Mouse (Mus musculus) ovary, adult 2 months (tissue): ENCODE data around the gene Tmub2. TPM values are rescaled to one million over a fixed set of nuclear protein-coding genes. Genes with fewer than 3 reads are reported as not detected.

Experiments used
- polyA plus RNA-seq: library from polyadenylated mRNA; depleted of rRNA; stranded (reverse); fragments of >200 nt; gene quantifications from 2 replicates; pipeline ENCODE4 v1.2.3, GENCODE M21; 2012; rRNA removed

The Tmub2 gene
- 60.5 and 74.0 TPM in 2 replicates for polyA plus RNA-seq

GRCm38 (mm10) chr11:102284501-102285094 lies at the start of gene Tmub2:
TSS of gene Tmub2 (plus strand) at chr11:102284931.

GRCm38 (mm10) chr11:102248630-102249230 lies 36.0 kb upstream of the Tmub2 start, which contains the start of gene BC030867:
TSS of gene BC030867 (plus strand) at chr11:102248882.

GRCm38 (mm10) chr11:102268520-102269244 lies 16.0 kb upstream of the Tmub2 start, which contains the start of gene Asb16:
TSS of gene Asb16 (plus strand) at chr11:102268743.

GRCm38 (mm10) chr11:102296491-102297472 lies 12.1 kb downstream of the Tmub2 start, which contains the start of gene Atxn7l3:
TSS of gene Atxn7l3 (minus strand) at chr11:102296631.

GRCm38 (mm10) chr11:102319410-102319792 lies 34.7 kb downstream of the Tmub2 start, which contains the start of gene Ubtf:
TSS of gene Ubtf (minus strand) at chr11:102319742.

Other genes with a start within 250 kb of the Tmub2 start
- 13.3 and 16.6 TPM in 2 replicates for gene Cd300lg, start 243.4 kb upstream of the Tmub2 start, polyA plus RNA-seq
- gene Mpp2, start 196.4 kb upstream of the Tmub2 start, polyA plus RNA-seq, result 10.5 and 10.9 TPM in 2 replicates
- not detected in 2 replicates for gene Ppy, start 183.6 kb upstream of the Tmub2 start, polyA plus RNA-seq
- not detected in 2 replicates for gene Pyy, start 177.1 kb upstream of the Tmub2 start, polyA plus RNA-seq
- 3.6 and 3.7 TPM in 2 replicates for gene Nags, start 139.4 kb upstream of the Tmub2 start, polyA plus RNA-seq
- gene Tmem101, start 128.5 kb upstream of the Tmub2 start, polyA plus RNA-seq, result 37.3 and 46.7 TPM in 2 replicates
- gene Lsm12, start 99.6 kb upstream of the Tmub2 start, polyA plus RNA-seq, result 25.7 and 33.2 TPM in 2 replicates
- 169 and 171 TPM in 2 replicates for gene G6pc3, start 95.3 kb upstream of the Tmub2 start, polyA plus RNA-seq
- gene Hdac5, start 54.8 kb upstream of the Tmub2 start, polyA plus RNA-seq, result 117 and 151 TPM in 2 replicates
- gene BC030867, start 36.0 kb upstream of the Tmub2 start, polyA plus RNA-seq, result 6.4 and 10.6 TPM in 2 replicates
- gene Asb16, start 16.2 kb upstream of the Tmub2 start, polyA plus RNA-seq, result 0.37 and 0.42 TPM in 2 replicates
- 46.0 and 47.7 TPM in 2 replicates for gene Atxn7l3, start 11.7 kb downstream of the Tmub2 start, polyA plus RNA-seq
- gene Ubtf, start 34.8 kb downstream of the Tmub2 start, polyA plus RNA-seq, result 35.3 and 42.8 TPM in 2 replicates
- 0.03 TPM in 1 of 2 replicates, not detected in the other for gene Slc4a1, start 81.3 kb downstream of the Tmub2 start, polyA plus RNA-seq
- gene Rundc3a, start 108.5 kb downstream of the Tmub2 start, polyA plus RNA-seq, result 4.5 and 5.9 TPM in 2 replicates
- gene Slc25a39, start 123.0 kb downstream of the Tmub2 start, polyA plus RNA-seq, result 573 and 609 TPM in 2 replicates
- 283 and 344 TPM in 2 replicates for gene Grn, start 145.4 kb downstream of the Tmub2 start, polyA plus RNA-seq
- 102 and 124 TPM in 2 replicates for gene Fam171a2, start 162.8 kb downstream of the Tmub2 start, polyA plus RNA-seq
- 11.2 and 16.0 TPM in 2 replicates for gene Itga2b, start 185.2 kb downstream of the Tmub2 start, polyA plus RNA-seq